Mouse (Mus musculus): ENCODE measurements around the gene Ddhd1.

- TF ChIP-seq POLR2A (IDR thresholded peaks at IDR 0.05; ENCODE audit: borderline replicate concordance, extremely low read depth, low read depth, low read length) = no peak
- TF ChIP-seq CTCF (IDR thresholded peaks at IDR 0.05; ENCODE audit: insufficient read depth, low read length) = no peak
Measured at GRCm38 (mm10) chr14:45656831-45657640, 907 bp downstream of the Ddhd1 start.
